Mouse (Mus musculus): ENCODE measurements around the gene Lrp6. TPM values are rescaled to one million over a fixed set of nuclear protein-coding genes. Genes with fewer than 3 reads are reported as not detected.

Gene Lrp6
- 9.2 and 17.1 TPM in 2 replicates for polyA plus RNA-seq (2011; ENCODE audit: insufficient read depth, insufficient read length, low replicate concordance, missing spikeins)

GRCm38 (mm10) chr6:134566818-134567485 lies at the start of gene Lrp6:
Lrp6 (minus strand) TSS chr6:134566965.
- under 1% methylated on average over 99 of the region's 99 CpGs for whole genome bisulfite sequencing
- Histone ChIP-seq H3K27ac (ENCODE audit: control insufficient read depth, insufficient read depth, low read depth, low read length, poor library complexity) (peak within 1 kb of the TSS; percentile 79), H3K4me3 (replicated peaks; ENCODE audit: control insufficient read depth, low read depth, low read length) (peak within 1 kb of the TSS; percentile 94), H3K4me1 (ENCODE audit: control insufficient read depth, insufficient read depth, low read length) (no peaks in the 10 kb centered on the region)
- TF ChIP-seq CTCF (IDR thresholded peaks at IDR 0.05; ENCODE audit: control insufficient read depth, insufficient read depth, low read length) (no peak), POLR2A (IDR thresholded peaks at IDR 0.05; ENCODE audit: borderline replicate concordance, control insufficient read depth, low read depth, low read length) (peak; percentile 41; the same call in 1 of the 2 replicates)

GRCm38 (mm10) chr6:134614723-134615648 lies 48.2 kb upstream of the Lrp6 start:
- Histone ChIP-seq H3K27ac (ENCODE audit: control insufficient read depth, insufficient read depth, low read depth, low read length, poor library complexity) (no peak overlapping the region), H3K4me1 (ENCODE audit: control insufficient read depth, insufficient read depth, low read length) (no peaks in the 10 kb centered on the region), H3K4me3 (replicated peaks; ENCODE audit: control insufficient read depth, low read depth, low read length) (no peak overlapping the region)
- TF ChIP-seq CTCF (IDR thresholded peaks at IDR 0.05; ENCODE audit: control insufficient read depth, insufficient read depth, low read length), result peak; percentile 99
- TF ChIP-seq POLR2A (IDR thresholded peaks at IDR 0.05; ENCODE audit: borderline replicate concordance, control insufficient read depth, low read depth, low read length), result no peak
- 15% methylated on average over 16 of the region's 16 CpGs for WGBS

DNA sequence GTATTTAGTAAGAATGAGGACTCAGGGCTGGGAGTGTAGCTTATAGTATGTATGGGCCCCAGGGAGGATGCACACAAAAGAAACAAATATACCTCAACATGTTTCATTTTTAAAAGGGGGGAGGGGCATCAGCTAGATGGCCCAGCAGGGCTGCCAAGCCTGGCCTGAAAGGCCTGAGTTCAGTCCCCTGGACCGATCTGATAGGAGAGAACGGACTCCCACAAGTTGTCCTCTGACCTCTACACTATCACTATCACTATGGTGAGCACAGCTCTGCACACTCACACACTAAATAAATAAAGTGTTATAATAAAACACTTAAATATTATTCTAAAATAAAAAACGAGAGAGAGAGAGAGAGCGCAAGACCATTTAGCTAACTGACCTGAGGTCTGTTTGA lies 47.6 kb upstream of the Lrp6 start:
- Histone ChIP-seq H3K27ac (ENCODE audit: control insufficient read depth, insufficient read depth, low read depth, low read length, poor library complexity) (no peak overlapping the region), H3K4me3 (replicated peaks; ENCODE audit: control insufficient read depth, low read depth, low read length) (no peak overlapping the region), H3K4me1 (ENCODE audit: control insufficient read depth, insufficient read depth, low read length) (no peaks in the 10 kb centered on the region)
- WGBS, result 53% methylated on average over 4 of the region's 4 CpGs
- TF ChIP-seq POLR2A (IDR thresholded peaks at IDR 0.05; ENCODE audit: borderline replicate concordance, control insufficient read depth, low read depth, low read length), result no peak
- TF ChIP-seq CTCF (IDR thresholded peaks at IDR 0.05; ENCODE audit: control insufficient read depth, insufficient read depth, low read length), result no peak

- WGBS, result 74% methylated on average over 13 of the region's 13 CpGs
- TF ChIP-seq CTCF (IDR thresholded peaks at IDR 0.05; ENCODE audit: control insufficient read depth, insufficient read depth, low read length), result no peak
- no peak overlapping the region for H3K27ac ChIP-seq (ENCODE audit: control insufficient read depth, insufficient read depth, low read depth, low read length, poor library complexity)
- H3K4me3 ChIP-seq (replicated peaks; ENCODE audit: control insufficient read depth, low read depth, low read length), result no peak overlapping the region
- H3K4me1 ChIP-seq (ENCODE audit: control insufficient read depth, insufficient read depth, low read length), result no peaks in the 10 kb centered on the region
Measured at GRCm38 (mm10) chr6:134611896-134612295, 45.1 kb upstream of the Lrp6 start.

GRCm38 (mm10) chr6:134610380-134610779 lies 43.6 kb upstream of the Lrp6 start:
- 91% methylated on average over 9 of the region's 9 CpGs for WGBS
- H3K27ac ChIP-seq (ENCODE audit: control insufficient read depth, insufficient read depth, low read depth, low read length, poor library complexity), result no peak overlapping the region
- H3K4me3 ChIP-seq (replicated peaks; ENCODE audit: control insufficient read depth, low read depth, low read length), result no peak overlapping the region
- H3K4me1 ChIP-seq (ENCODE audit: control insufficient read depth, insufficient read depth, low read length), result no peaks in the 10 kb centered on the region
- no peak for TF ChIP-seq CTCF (IDR thresholded peaks at IDR 0.05; ENCODE audit: control insufficient read depth, insufficient read depth, low read length)
- no peak for TF ChIP-seq POLR2A (IDR thresholded peaks at IDR 0.05; ENCODE audit: borderline replicate concordance, control insufficient read depth, low read depth, low read length)

DNA sequence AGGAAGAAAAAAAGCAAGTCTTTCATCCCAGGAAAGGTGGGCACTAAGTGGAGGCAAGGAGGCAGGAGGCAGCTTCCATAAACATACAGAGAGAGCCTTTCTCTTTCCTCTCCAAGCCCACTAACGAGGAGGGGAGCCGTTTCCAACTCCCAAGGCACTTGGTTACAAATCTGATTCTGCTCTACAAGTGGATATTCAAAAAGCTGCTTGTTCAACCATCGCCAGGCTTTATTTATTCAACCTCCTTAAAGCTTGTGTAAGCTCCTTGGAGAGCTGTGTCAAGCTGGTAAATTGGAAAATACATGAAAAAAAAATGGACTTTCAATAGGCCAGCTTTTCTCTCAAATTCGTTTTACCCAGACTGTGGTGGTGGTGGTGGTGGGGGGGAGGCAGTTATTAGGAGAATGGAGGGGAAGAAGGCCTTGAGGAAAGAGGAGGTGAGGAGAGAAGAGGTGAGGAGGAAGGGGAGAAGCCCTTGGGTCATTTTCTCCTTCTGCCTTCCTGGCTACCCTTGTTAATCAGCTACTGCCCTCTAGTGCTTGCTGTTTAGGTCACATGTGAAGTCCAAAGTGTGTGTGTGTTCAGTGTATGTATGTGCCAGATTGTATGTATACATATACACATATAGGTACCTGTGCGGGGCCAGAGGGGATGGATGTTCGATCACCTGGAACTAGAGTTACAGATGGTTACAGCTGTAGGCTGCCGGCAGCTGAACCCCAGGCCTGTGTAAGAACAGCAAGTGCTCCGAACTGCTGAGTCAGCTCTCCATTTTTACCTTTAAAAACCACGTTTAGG lies 40.4 kb upstream of the Lrp6 start:
- Histone ChIP-seq H3K4me1 (ENCODE audit: control insufficient read depth, insufficient read depth, low read length) (no peaks in the 10 kb centered on the region), H3K4me3 (replicated peaks; ENCODE audit: control insufficient read depth, low read depth, low read length) (no peak overlapping the region), H3K27ac (ENCODE audit: control insufficient read depth, insufficient read depth, low read depth, low read length, poor library complexity) (no peak overlapping the region)
- 60% methylated on average over 9 of the region's 9 CpGs for WGBS
- TF ChIP-seq CTCF (IDR thresholded peaks at IDR 0.05; ENCODE audit: control insufficient read depth, insufficient read depth, low read length) (0 out of 2 replicates have a peak, but pooled peaks have one; percentile 12), POLR2A (IDR thresholded peaks at IDR 0.05; ENCODE audit: borderline replicate concordance, control insufficient read depth, low read depth, low read length) (no peak)

DNA sequence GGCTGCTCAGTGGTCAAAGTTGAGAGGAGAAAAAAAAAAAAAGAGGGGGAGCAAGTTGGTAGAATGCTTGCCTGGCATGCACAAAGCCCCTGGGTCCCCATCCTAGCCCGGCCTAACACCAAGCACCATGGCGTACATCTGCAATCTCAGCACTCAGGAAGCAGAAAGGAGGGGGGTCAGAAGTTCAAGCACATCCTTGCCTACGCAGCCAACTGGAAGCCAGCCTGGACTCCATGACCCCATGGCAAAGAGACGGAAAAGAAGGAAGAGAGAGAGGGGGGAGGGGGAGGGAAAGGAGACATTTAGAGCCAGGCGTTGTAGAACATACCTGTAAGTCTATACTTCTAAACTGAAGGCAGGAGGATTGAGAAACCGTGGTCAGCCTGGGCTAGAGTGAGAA lies 39.8 kb upstream of the Lrp6 start:
- H3K27ac ChIP-seq (ENCODE audit: control insufficient read depth, insufficient read depth, low read depth, low read length, poor library complexity), result no peak overlapping the region
- TF ChIP-seq POLR2A (IDR thresholded peaks at IDR 0.05; ENCODE audit: borderline replicate concordance, control insufficient read depth, low read depth, low read length), result no peak
- TF ChIP-seq CTCF (IDR thresholded peaks at IDR 0.05; ENCODE audit: control insufficient read depth, insufficient read depth, low read length), result no peak
- H3K4me1 ChIP-seq (ENCODE audit: control insufficient read depth, insufficient read depth, low read length), result no peaks in the 10 kb centered on the region
- WGBS, result 61% methylated on average over 6 of the region's 6 CpGs
- H3K4me3 ChIP-seq (replicated peaks; ENCODE audit: control insufficient read depth, low read depth, low read length), result no peak overlapping the region

All from bone marrow, adult 2 months (tissue).